Mouse (Mus musculus) gonadal fat pad, adult 2 months (tissue): ENCODE results near the gene Gm47985. TPM values are rescaled to one million over a fixed set of nuclear protein-coding genes. Genes with fewer than 3 reads are reported as not detected.
A peak's percentile ranks its signal among the peaks of the same experiment; 100 is the strongest.
"Not testable (repeated sequence)": the region's sequence is repeated elsewhere in the genome, so short reads cannot be mapped to it uniquely, and the experiment has no call there.

Experiments
- DNase-seq: peaks from one replicate; pipeline ENCODE4 v3.0.0-alpha.2; 2012; ENCODE audit warnings: low read depth
- polyA plus RNA-seq: library from polyadenylated mRNA; depleted of rRNA; stranded (reverse); fragments of >200 nt; gene quantifications from 2 replicates; pipeline ENCODE4 v1.2.3, GENCODE M21; 2012; rRNA removed

The Gm47985 gene
- 0.61 and 1.9 TPM in 2 replicates for polyA plus RNA-seq

GRCm38 (mm10) chr1:151182266-151182665, at the start of gene Gm47985:
Gm47985 (plus strand) TSS chr1:151182537.
- DNase-seq, result not testable (repeated sequence)

DNA sequence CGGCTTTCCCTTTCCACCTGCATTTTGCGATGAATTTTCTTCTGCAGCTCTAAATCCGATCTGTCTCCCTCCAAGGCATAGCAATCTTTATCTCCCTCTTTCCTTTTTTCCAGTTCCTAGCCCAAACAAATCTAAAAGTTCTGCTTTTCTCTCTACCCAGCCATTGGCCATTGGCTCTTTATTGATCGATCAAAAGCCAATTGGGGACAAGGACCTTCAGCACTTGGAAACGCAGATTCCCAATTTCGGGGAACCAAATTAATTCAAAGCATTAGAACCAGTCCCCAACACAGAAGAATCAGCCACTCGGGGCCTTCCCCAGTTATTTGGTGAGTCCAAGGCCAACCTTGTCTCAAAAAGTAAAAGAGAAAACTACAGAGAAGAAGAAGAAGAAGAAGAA, 49.7 kb upstream of the Gm47985 start:
- no peak for DNase-seq

DNA sequence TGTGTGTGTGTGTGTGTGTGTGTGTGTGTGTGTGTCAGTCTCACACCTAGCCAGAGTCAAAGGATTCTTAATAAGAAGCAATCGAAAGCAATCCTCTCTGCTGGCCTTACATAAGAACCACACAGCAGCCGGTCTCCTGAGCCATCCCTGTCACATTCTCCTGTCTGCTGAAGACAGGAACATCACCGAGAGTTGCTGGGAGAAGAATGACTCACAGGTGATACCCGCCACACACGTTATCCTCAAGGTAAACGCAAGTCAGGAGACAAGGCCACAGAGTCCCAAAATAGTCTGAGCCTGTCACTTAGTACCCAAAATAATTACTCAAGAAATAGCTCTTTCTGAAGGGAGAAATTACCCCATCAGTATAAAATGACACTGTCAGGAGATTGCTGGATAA, 43.9 kb upstream of the Gm47985 start:
- DNase-seq, result no peak

- DNase-seq, result no peak
Measured at GRCm38 (mm10) chr1:151140956-151141355, 41.4 kb upstream of the Gm47985 start.

GRCm38 (mm10) chr1:151144471-151145146, 37.7 kb upstream of the Gm47985 start:
- no peak for DNase-seq

- DNase-seq, result no peak
Measured at GRCm38 (mm10) chr1:151147801-151148200, 34.5 kb upstream of the Gm47985 start.

- no peak for DNase-seq
Measured at GRCm38 (mm10) chr1:151150211-151150610, 32.1 kb upstream of the Gm47985 start.

DNA sequence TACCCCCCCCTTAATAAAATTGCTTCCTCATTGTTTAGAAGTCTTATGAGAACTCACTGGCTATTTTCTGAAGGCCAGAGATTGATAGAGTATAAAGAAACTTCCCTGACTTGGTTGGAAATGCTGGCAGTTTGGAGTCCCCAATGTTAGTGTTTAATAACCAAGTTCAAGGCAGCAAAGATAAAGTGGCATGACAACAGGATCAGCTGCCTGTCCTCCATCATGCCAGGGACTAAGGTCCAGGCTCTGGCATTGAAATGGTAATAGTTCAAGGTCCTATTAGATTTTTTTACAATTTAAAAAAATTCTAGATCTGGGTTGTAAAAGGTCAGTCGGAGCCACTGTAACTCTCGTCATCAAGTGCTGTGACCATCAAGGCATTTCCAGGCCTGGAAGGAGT, 31.2 kb upstream of the Gm47985 start:
- no peak for DNase-seq

GRCm38 (mm10) chr1:151153056-151153652, 29.2 kb upstream of the Gm47985 start:
- no peak for DNase-seq

DNA sequence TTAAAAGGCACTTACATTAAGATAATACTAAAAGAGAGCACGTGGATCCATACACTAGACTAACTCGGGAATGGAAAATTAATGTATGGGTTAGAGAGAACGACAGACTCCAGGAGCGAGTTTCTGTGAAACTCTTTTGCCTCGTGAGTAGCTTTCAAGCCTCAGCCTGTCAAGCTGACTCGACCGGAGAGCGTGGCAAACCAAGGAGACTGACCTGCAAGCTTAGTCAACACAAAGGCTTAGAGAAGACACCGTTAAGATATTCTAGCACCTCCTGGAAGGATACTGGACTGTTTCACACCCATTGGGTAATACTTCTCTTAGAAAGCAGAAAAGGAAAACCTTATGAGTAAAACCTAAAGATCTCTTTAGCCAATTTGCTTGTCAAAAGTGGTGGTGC, 28.2 kb upstream of the Gm47985 start:
- not testable (repeated sequence) for DNase-seq

DNA sequence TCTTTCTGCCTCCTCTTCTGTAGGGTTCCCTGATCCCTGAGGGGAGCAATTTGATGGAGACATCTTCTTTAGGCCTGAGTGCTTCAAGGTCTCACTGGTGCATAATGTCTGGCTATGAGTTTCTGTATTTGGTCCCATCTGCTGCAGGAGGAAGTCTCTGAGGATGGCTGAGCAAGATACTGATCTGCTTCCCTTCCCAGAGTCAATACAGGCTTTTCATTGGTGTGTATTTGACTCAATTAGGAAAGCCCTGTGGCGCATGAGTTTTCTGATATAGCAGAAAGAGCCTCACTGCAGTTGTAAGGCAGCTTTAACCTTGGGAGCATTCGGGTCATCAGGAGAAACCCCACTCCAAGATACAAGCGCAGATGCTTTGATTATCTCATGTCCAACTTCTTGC, 26.2 kb upstream of the Gm47985 start:
- no peak for DNase-seq

DNA sequence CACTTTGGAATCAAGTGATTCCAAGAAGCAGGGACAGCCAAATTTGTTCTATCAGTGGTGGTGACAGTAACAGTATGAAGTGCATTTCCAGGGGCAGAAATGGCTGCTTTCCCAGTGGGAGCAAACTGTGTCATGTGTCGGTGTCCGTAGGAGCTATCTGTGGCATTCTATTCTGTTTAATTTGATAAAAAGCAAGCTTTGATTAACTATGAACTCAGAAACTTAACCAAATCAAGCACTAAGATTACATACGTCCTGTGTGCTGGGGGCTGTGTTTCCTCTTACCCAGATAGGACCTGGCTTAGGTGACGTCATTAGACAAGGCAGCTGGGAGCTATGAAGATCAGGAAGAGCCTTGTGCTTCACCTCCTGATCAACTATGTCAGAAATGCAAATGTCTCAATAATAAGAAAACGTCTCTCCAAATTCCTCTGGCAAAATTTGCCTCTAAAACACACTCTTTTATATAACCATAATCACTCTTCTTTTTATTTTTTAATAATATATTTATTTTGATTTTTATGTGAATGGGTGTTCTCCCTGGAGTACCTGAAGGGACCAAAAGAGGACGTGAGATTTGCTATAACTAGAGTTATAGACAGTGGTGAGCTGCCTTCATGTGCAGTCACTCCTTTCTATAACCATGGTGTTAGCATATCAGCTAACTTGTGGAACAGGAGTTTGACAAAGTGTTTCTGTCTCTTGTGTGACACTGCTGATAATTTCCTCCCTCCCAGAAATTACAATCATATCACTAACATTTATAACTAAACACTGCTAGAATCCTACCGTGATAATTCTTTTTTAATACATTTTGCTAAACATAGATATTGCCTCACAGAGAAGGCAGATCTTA, 25.3 kb upstream of the Gm47985 start:
- DNase-seq, result no peak

DNA sequence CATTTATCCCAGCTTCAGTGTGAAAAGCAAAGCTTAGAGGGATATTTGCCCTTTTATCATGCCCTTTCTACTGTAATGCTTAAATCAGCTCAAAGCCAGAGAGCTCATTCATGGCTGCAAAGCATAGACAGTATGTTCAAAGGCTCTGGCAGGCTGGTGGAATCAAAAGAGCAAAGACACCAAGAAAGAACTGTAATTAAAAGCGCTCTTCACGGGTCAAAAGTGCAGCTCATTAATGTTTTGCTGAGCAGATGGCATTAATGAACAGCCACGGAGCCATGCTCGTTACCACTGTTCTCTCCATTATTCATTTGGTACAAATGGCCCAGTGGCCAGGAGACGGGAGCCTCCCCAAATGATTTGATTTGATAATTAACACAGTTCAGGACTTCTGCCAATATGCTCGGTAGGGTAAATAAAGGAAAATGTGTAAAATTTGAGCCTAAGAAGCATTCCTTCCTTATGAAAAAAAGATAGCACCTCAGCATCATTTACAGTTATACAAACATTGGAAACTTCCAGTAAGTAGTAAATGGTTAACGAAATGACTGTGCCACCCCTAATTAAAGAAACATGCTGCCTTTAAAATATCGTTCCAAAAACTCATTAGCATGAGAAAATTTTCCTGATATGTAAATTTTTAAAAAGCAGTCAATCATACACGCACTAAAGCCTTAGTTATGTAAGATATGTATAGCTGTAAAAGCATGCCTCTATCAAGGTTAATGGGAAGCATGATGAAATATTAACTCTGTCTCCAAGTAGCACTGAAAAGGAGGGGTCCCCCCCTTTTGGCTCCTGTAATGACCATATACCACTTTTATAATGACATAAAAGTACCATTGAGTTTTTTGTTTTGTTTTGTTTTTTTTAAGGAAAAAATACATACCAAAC, 24.1 kb upstream of the Gm47985 start:
- DNase-seq, result no peak

- no peak for DNase-seq
Measured at GRCm38 (mm10) chr1:151158857-151159510, 23.4 kb upstream of the Gm47985 start.

DNA sequence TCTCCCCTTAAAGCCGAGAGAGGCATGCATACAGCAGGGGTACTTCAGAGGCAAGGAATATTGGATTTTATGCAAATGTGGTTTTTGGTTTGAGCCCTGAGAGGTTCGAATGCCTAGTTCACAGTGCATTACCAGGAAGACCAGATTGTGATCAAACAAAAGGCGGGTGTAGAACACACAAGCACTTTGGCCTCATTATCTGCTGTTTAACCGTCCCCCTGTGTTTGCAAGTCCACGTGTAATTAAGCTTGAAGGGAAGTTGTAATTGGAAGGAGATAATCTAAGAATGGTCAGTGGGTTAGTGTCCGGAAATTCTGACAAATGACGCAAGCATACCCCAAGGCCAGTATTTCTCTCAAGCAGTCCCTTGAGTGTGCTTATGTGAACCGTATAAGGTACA, 16.3 kb upstream of the Gm47985 start:
- DNase-seq, result no peak

DNA sequence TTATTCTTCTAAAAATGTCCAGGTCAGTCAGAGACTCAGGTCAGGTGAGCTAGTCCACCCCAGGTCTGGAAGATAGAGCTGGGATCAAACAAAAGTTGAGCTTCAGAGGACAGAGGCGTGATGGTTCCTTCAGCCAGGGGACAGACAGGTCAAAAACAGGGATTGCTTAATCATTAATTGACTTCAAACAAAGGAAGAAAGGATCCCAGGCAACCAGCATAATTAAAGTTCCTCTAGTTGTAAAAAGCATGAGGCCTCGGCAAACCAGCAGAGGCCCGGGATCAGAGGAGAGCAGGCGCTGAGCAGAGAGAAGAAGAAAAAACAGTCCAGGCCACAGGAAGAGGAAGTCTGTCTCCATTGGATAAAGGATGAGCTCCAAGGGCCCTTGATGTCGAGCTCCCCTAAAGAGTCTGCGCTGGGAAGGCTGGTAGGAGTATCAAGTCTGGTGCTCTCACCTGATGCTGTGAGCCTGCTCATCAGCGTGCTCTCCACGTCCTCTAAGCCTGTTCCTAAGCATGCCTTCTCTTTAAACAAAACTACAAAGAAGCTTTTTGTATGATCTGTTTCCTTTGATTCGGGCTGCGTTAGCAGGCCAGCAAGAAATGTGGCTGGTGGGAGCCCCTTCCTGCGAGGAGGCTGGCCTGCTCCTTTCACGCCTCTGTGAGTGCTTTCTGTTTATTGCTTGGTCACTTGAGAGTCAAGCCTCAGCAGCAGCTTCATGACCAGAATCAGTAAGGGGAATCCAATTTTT, 14.9 kb upstream of the Gm47985 start:
- DNase-seq, result no peak

GRCm38 (mm10) chr1:151168637-151169036, 13.7 kb upstream of the Gm47985 start:
- no peak for DNase-seq

GRCm38 (mm10) chr1:151171572-151172461, 10.5 kb upstream of the Gm47985 start:
- peak; percentile 4 for DNase-seq
